In the genomic region with DNA sequence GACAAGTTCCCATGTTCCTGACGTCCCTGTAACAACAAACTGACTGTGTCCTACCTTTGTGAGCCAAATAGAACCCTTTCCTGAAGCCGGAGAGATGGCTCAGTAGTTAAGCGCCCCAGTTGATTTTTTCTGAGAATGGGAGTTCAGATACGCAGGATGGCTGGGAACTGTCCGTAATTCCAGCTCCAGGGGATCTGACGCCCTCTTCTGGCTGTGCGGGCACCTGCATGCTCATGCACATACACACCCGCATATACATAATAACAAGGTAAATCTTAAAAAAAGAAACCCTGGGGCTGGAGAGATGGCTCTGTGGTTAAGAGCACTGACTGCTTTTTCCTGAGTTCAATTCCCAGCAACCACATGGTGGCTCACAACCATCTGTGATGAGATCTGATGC, we compare ENCODE assay signal across 39 mouse cellular contexts. TPM values are rescaled to one million over a fixed set of nuclear protein-coding genes. Genes with fewer than 3 reads are reported as not detected.
DNase-seq lines count a peak whose midpoint lies in the region; ATAC-seq and TF ChIP-seq lines count a peak whose summit lies in the region.
"Had no signal": no experiment of that assay in that cellular context is flagged by ENCODE, and none has a peak within 500 bp of the region (broad histone marks: within the 10 kb centered on the region; RNA-seq: fewer than 3 reads in every experiment).

No protein-coding gene starts in this region.

- no peak for TF ChIP-seq POLR2A in ES-Bruce4 (IDR thresholded peaks at IDR 0.05; ENCODE audit: insufficient read depth, low read length)

- no peaks in the 10 kb centered on the region for H3K36me3 ChIP-seq in ES-Bruce4 (ENCODE audit: control insufficient read depth, insufficient read depth, low read length, poor library complexity, severe bottlenecking)
- H3K36me3 ChIP-seq in limb, embryonic 10.5 days, result no peaks in the 10 kb centered on the region
- H3K36me3 ChIP-seq: hindbrain, embryonic 12.5 days; midbrain, embryonic 13.5 days had no signal

- WGBS in limb, embryonic 10.5 days, result 91% methylated on average over 8 of the region's 8 CpGs

- no peaks in the 10 kb centered on the region for H3K9me3 ChIP-seq in ES-Bruce4 (replicated peaks; ENCODE audit: control insufficient read depth, insufficient read depth, low read length, poor library complexity, severe bottlenecking)
- H3K9me3 ChIP-seq in limb, embryonic 10.5 days (replicated peaks), result no peaks in the 10 kb centered on the region
- H3K9me3 ChIP-seq: forebrain, embryonic 13.5 days; hindbrain, embryonic 12.5 days; midbrain, embryonic 13.5 days had no signal

- peak; percentile 1 for TF ChIP-seq CTCF in left cerebral cortex, adult 2 months (IDR thresholded peaks at IDR 0.05)
- TF ChIP-seq CTCF in ES-Bruce4 (IDR thresholded peaks at IDR 0.05; ENCODE audit: low read depth, low read length), result peak; percentile 45

- no peak overlapping the region for H3K9ac ChIP-seq in ES-Bruce4 (ENCODE audit: low read depth, poor library complexity, severe bottlenecking)
- H3K9ac ChIP-seq: forebrain, embryonic 13.5 days; hindbrain, embryonic 12.5 days; midbrain, embryonic 13.5 days had no signal

- no peak for DNase-seq in left cerebral cortex, adult 2 months (ENCODE audit: extremely low spot score in 1 of 2, low spot score in 2 of 2)
- no peak for DNase-seq in left cerebral cortex, adult 9 months (ENCODE audit: low spot score in 2 of 2)
- DNase-seq in 416B (ENCODE audit: low read depth) (peak; percentile 29), WW6 (ENCODE audit: low read depth, low spot score) (peak; percentile 24)
- no peak for DNase-seq in limb, embryonic 10.5 days (ENCODE audit: low spot score)
- DNase-seq: adrenal gland, postnatal 25 days; cerebellum, adult 18-20 months; cerebellum, postnatal 10 days; gastrocnemius, postnatal 14 days; heart, postnatal 36 days; kidney, adult 9 months; kidney, postnatal 14 days; lung, adult 18-20 months; lung, postnatal 4 days; thymus, postnatal 14 days had no signal

- H3K4me1 ChIP-seq in ES-Bruce4 (ENCODE audit: control insufficient read depth, insufficient read depth, low read length), result no peaks in the 10 kb centered on the region
- H3K4me1 ChIP-seq in limb, embryonic 10.5 days, result no peaks in the 10 kb centered on the region
- H3K4me1 ChIP-seq: forebrain, embryonic 13.5 days; hindbrain, embryonic 12.5 days; midbrain, embryonic 13.5 days had no signal

- no peak for TF ChIP-seq EP300 in ES-Bruce4 (IDR thresholded peaks at IDR 0.05; ENCODE audit: insufficient read depth, low read depth, low read length)

- ATAC-seq in erythroblast, adult 5-6 weeks (replicated peaks; ENCODE audit: low FRiP score, poor library complexity, severe bottlenecking), result no peak
- ATAC-seq: forebrain, embryonic 13.5 days; intestine, embryonic 16.5 days; lung, postnatal 0 days; midbrain, embryonic 13.5 days had no signal

- H3K27me3 ChIP-seq in ES-Bruce4 (ENCODE audit: control insufficient read depth, insufficient read depth, low read length, poor library complexity, severe bottlenecking), result no peaks in the 10 kb centered on the region
- H3K27me3 ChIP-seq in limb, embryonic 10.5 days (ENCODE audit: low read depth, poor library complexity, severe bottlenecking), result no peaks in the 10 kb centered on the region
- H3K27me3 ChIP-seq: forebrain, embryonic 13.5 days; hindbrain, embryonic 12.5 days; midbrain, embryonic 13.5 days had no signal

- intact Hi-C loops in left cerebral cortex, adult 2 months (cut with DNase I), result no loop called here

- no peak overlapping the region for H3K4me3 ChIP-seq in left cerebral cortex, adult 2 months
- no peak overlapping the region for H3K4me3 ChIP-seq in ES-Bruce4 (ENCODE audit: low read depth, low read length)
- no peak overlapping the region for H3K4me3 ChIP-seq in limb, embryonic 10.5 days
- H3K4me3 ChIP-seq: forebrain, embryonic 13.5 days; hindbrain, embryonic 12.5 days; megakaryocyte, embryonic 14.5 days; midbrain, embryonic 13.5 days had no signal

- no peak overlapping the region for H3K27ac ChIP-seq in left cerebral cortex, adult 2 months
- no peak overlapping the region for H3K27ac ChIP-seq in ES-Bruce4 (ENCODE audit: insufficient read depth, low read length)
- H3K27ac ChIP-seq in limb, embryonic 10.5 days, result no peak overlapping the region
- H3K27ac ChIP-seq: forebrain, embryonic 13.5 days; hindbrain, embryonic 12.5 days; midbrain, embryonic 13.5 days had no signal

RNA-seq across cellular contexts. Expression of a gene that starts 36.6 kb away (rescaled TPM):
- total RNA-seq in left cerebral cortex, adult 2 months (2021), result 10 to 100 TPM; 16.2 to 17.3 TPM
- polyA plus RNA-seq in ES-Bruce4 (2011; ENCODE audit: insufficient read depth, insufficient read length, low read depth, missing spikeins), result 2.7 and 2.9 TPM in 2 replicates
- total RNA-seq in erythroblast, adult 5-6 weeks (2015; ENCODE audit: low replicate concordance), result not detected in 2 replicates
- 0.98 TPM in 1 of 2 replicates, not detected in the other for total RNA-seq in erythroblast, adult 5-6 weeks (2017; ENCODE audit: low replicate concordance)
- polyA plus RNA-seq in limb, embryonic 10.5 days (2016; fragmentation: Nextera tagmentation; extraction: Ambion mirVana), result 11.8 and 15.7 TPM in 2 replicates

RNA-seq across cellular contexts. Expression of a gene that starts 46.7 kb away (rescaled TPM):
- 10 to 100 TPM; 21.5 to 28.4 TPM for total RNA-seq in left cerebral cortex, adult 2 months (2021)
- 12.6 and 19.3 TPM in 2 replicates for polyA plus RNA-seq in ES-Bruce4 (2011; ENCODE audit: insufficient read depth, insufficient read length, low read depth, missing spikeins)
- 1.3 and 1.5 TPM in 2 replicates for total RNA-seq in erythroblast, adult 5-6 weeks (2015; ENCODE audit: low replicate concordance)
- 2.8 TPM in 1 of 2 replicates, not detected in the other for total RNA-seq in erythroblast, adult 5-6 weeks (2017; ENCODE audit: low replicate concordance)
- 45.5 and 52.5 TPM in 2 replicates for polyA plus RNA-seq in limb, embryonic 10.5 days (2016; fragmentation: Nextera tagmentation; extraction: Ambion mirVana)

RNA-seq across cellular contexts. Expression of a gene that starts 46.8 kb away (rescaled TPM):
- total RNA-seq in left cerebral cortex, adult 2 months (2021), result 10 to 100 TPM; 20.0 to 24.9 TPM
- polyA plus RNA-seq in ES-Bruce4 (2011; ENCODE audit: insufficient read depth, insufficient read length, low read depth, missing spikeins), result 4.6 and 6.4 TPM in 2 replicates
- not detected in 2 replicates for total RNA-seq in erythroblast, adult 5-6 weeks (2015; ENCODE audit: low replicate concordance)
- total RNA-seq in erythroblast, adult 5-6 weeks (2017; ENCODE audit: low replicate concordance), result 0.84 and 1.5 TPM in 2 replicates
- 15.7 and 17.3 TPM in 2 replicates for polyA plus RNA-seq in limb, embryonic 10.5 days (2016; fragmentation: Nextera tagmentation; extraction: Ambion mirVana)

RNA-seq across cellular contexts. Expression of a gene that starts 57.8 kb away (rescaled TPM):
- not detected for total RNA-seq in left cerebral cortex, adult 2 months (2021)
- not detected in 2 replicates for polyA plus RNA-seq in ES-Bruce4 (2011; ENCODE audit: insufficient read depth, insufficient read length, low read depth, missing spikeins)
- not detected in 2 replicates for total RNA-seq in erythroblast, adult 5-6 weeks (2015; ENCODE audit: low replicate concordance)
- not detected in 2 replicates for total RNA-seq in erythroblast, adult 5-6 weeks (2017; ENCODE audit: low replicate concordance)
- not detected in 2 replicates for polyA plus RNA-seq in limb, embryonic 10.5 days (2016; fragmentation: Nextera tagmentation; extraction: Ambion mirVana)
- total RNA-seq: adrenal gland, adult 18-20 months; adrenal gland, postnatal 25 days; common myeloid progenitor, adult 5-6 weeks; gastrocnemius, postnatal 14 days; granulocyte monocyte progenitor cell, adult 5-6 weeks; heart, postnatal 36 days; layer of hippocampus, adult 18-20 months; layer of hippocampus, postnatal 25 days; left cerebral cortex, postnatal 10 days; liver, adult 2 months; monocyte, adult 5-6 weeks had no signal
- polyA plus RNA-seq: C2C12; embryonic facial prominence, embryonic 14.5 days; forebrain, embryonic 13.5 days; heart, embryonic 11.5 days; heart, embryonic 16.5 days; hindbrain, embryonic 12.5 days; intestine, embryonic 16.5 days; liver, adult 2 months; lung, postnatal 0 days; midbrain, embryonic 13.5 days; neural tube, embryonic 14.5 days; small intestine, adult 2 months; stomach, embryonic 14.5 days; urinary bladder, adult 2 months had no signal

Comparison
In these comparisons a context has a peak if more than half of its experiments do, and no peak if none do; other contexts are left out.
1. DNase-seq: peak in 416B (single experiment) and WW6 (single experiment); none in left cerebral cortex, adult 2 months (0 of 2), left cerebral cortex, adult 9 months (0 of 2) and limb, embryonic 10.5 days (single experiment).
2. RNA of a gene that starts 36.6 kb away (total RNA-seq): 16.2 to 17.3 TPM in left cerebral cortex, adult 2 months; 0.98 TPM in erythroblast, adult 5-6 weeks; every median in the first group is over 4 times any median in the second.
3. RNA of a gene that starts 46.7 kb away (total RNA-seq): 21.5 to 28.4 TPM in left cerebral cortex, adult 2 months; 1.3 to 2.8 TPM in erythroblast, adult 5-6 weeks; every median in the first group is over 4 times any median in the second.
4. RNA of a gene that starts 46.8 kb away (total RNA-seq): 20.0 to 24.9 TPM in left cerebral cortex, adult 2 months; 0.84 to 1.5 TPM in erythroblast, adult 5-6 weeks; every median in the first group is over 4 times any median in the second.